Mouse (Mus musculus) lung, adult 2 months (tissue): Measurements from ENCODE around the gene Utp14a.

ENCODE experiments used
- CTCF ChIP-seq: fragments of 200-500 bp; IDR thresholded peaks from 2 replicates; pipeline ENCODE4 v1.5.1; 2011; ENCODE audit warnings: mild to moderate bottlenecking, low read length, control low read depth; ENCODE audit not compliant: insufficient read depth
- POLR2A ChIP-seq: fragments of 200-500 bp; IDR thresholded peaks from 2 replicates; pipeline ENCODE4 v1.6.1; 2011; ENCODE audit warnings: low read depth, mild to moderate bottlenecking, control low read depth, low read length, borderline replicate concordance; ENCODE audit errors: extremely low read depth

DNA sequence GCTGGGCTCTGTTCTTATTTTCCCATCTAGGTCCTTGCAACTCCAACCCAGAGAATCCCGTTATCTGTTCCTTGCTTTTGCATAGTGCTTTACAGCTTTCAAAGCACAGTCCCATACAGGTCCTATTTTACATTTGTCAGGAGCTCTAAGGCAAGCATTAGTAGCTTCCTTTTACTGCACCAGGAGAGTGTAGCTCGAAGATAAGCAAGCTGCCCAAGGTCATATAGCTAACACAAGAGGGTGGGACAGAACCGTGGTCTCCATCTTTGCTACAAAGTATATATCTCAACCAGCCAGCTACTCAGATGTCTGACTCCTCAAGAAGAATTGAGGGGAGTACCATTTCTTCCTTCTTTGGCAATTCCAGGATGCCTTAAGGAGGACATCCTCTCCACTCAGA is 60.8 kb downstream of the Utp14a start:
- TF ChIP-seq CTCF (no peak), POLR2A (no peak)
